Mouse (Mus musculus) spleen, postnatal 4 days (tissue): ENCODE measurements around the gene Ttc21b.
"Not testable (repeated sequence)": the region's sequence is repeated elsewhere in the genome, so short reads cannot be mapped to it uniquely, and the experiment has no call there.

ENCODE experiments used
- DNase-seq, 2 experiments: peaks; one replicate each; pipeline ENCODE4 v3.0.0; 2022; ENCODE audit warnings: low spot score in 2 of 2

Ttc21b gene

GRCm38 (mm10) chr2:66256220-66257131 is at the start of gene Ttc21b:
Ttc21b (minus strand) TSS chr2:66256617.
- peak; percentile 83 to 89 for DNase-seq

GRCm38 (mm10) chr2:66272551-66272950 is 16.1 kb upstream of the Ttc21b start:
- DNase-seq = no peak

- no peak for DNase-seq
Observed at GRCm38 (mm10) chr2:66244013-66244412, 12.4 kb downstream of the Ttc21b start.

- DNase-seq = no peak
Observed at GRCm38 (mm10) chr2:66240334-66240733, 16.1 kb downstream of the Ttc21b start.

- no peak for DNase-seq
Observed at GRCm38 (mm10) chr2:66238886-66239285, 17.5 kb downstream of the Ttc21b start.

GRCm38 (mm10) chr2:66220954-66221353 is 35.5 kb downstream of the Ttc21b start:
- DNase-seq = no peak

- DNase-seq = no peak
Observed at GRCm38 (mm10) chr2:66209875-66210274, 46.5 kb downstream of the Ttc21b start.

GRCm38 (mm10) chr2:66209353-66209752 is 47.1 kb downstream of the Ttc21b start:
- no peak for DNase-seq

GRCm38 (mm10) chr2:66206796-66207195 is 49.6 kb downstream of the Ttc21b start:
- DNase-seq = no peak

- DNase-seq = no peak
Observed at GRCm38 (mm10) chr2:66204218-66204617, 52.2 kb downstream of the Ttc21b start.

- DNase-seq = no peak
Observed at GRCm38 (mm10) chr2:66200195-66200594, 56.2 kb downstream of the Ttc21b start.

- DNase-seq = no peak
Observed at GRCm38 (mm10) chr2:66191691-66192100, 64.7 kb downstream of the Ttc21b start.

- DNase-seq = no peak
Observed at GRCm38 (mm10) chr2:66190157-66190556, 66.3 kb downstream of the Ttc21b start.

- not testable (repeated sequence) for DNase-seq
Observed at GRCm38 (mm10) chr2:66189197-66189596, 67.2 kb downstream of the Ttc21b start.

GRCm38 (mm10) chr2:66187520-66187919 is 68.9 kb downstream of the Ttc21b start:
- DNase-seq = no peak

- no peak for DNase-seq
Observed at GRCm38 (mm10) chr2:66184431-66185164, 71.8 kb downstream of the Ttc21b start.

GRCm38 (mm10) chr2:66180293-66180692 is 76.1 kb downstream of the Ttc21b start:
- no peak for DNase-seq

GRCm38 (mm10) chr2:66179782-66180181 is 76.6 kb downstream of the Ttc21b start:
- DNase-seq = no peak

- DNase-seq = no peak
Observed at GRCm38 (mm10) chr2:66178848-66179215, 77.6 kb downstream of the Ttc21b start.

- DNase-seq = no peak
Observed at GRCm38 (mm10) chr2:66177886-66178847, 78.2 kb downstream of the Ttc21b start.

- DNase-seq = no peak
Observed at GRCm38 (mm10) chr2:66177017-66177416, 79.4 kb downstream of the Ttc21b start.

- no peak for DNase-seq
Observed at GRCm38 (mm10) chr2:66173134-66173533, 83.3 kb downstream of the Ttc21b start.
